Mouse (Mus musculus): ENCODE measurements at regions not wholly inside any gene's neighbourhood (a gene's known extent, or its start where the extent isn't known, plus 50 kb on each side); places are given as distances from the start of the nearest gene placed in this dataset.
A peak's percentile ranks its signal among the peaks of the same experiment; 100 is the strongest.

DNA sequence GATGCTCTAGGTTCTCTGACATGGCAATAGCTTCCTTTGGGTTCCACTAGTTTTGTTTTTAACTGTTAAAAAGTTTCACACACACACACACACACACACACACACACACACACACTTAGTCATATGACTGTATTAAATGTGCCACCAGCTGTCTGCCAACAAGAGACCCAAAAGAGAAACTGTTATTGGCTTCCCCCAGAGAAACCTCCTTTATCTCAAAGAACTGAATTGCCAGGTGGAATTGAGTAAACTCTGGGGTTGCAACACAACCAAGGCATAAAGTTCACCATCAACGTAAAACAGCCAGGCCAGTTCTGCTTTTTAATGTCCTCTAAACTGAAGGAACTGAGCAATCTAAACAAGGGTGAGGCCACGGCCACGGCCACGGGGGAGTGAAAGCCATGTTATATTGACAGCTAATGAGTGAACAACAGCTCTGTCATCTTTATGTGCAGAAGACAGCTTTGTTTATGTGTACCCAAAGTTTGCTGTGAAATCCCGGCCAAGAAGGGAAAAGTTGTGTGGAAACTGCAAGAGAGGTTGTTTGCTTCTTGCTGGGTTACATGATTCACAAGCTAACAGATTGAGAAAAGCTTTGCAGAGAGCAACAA, 69.3 kb downstream of the Btg1 start:
- no peak overlapping the region for H3K27ac ChIP-seq (ENCODE audit: low read depth, low read length)
- H3K36me3 ChIP-seq (ENCODE audit: control insufficient read depth, insufficient read depth, low read length) = no peaks in the 10 kb centered on the region
- ATAC-seq (replicated peaks; ENCODE audit: insufficient number of reproducible peaks, low FRiP score, low TSS enrichment) = no peak
- 70% methylated on average over 5 of the region's 5 CpGs for WGBS (ENCODE audit: insufficient replicate concordance)
- H3K9me3 ChIP-seq (replicated peaks; ENCODE audit: control insufficient read depth, low read length) = no peaks in the 10 kb centered on the region
- H3K4me2 ChIP-seq = no peak overlapping the region
- H3K4me1 ChIP-seq (ENCODE audit: control insufficient read depth, insufficient read depth, low read length) = peaks cover 8% of the 10 kb centered on the region
- H3K4me3 ChIP-seq (ENCODE audit: low read depth, low read length) = no peak overlapping the region
- H3K9ac ChIP-seq (ENCODE audit: low read depth, low read length) = no peak overlapping the region
- H3K27me3 ChIP-seq (ENCODE audit: control insufficient read depth, insufficient read depth, low read length) = no peaks in the 10 kb centered on the region

DNA sequence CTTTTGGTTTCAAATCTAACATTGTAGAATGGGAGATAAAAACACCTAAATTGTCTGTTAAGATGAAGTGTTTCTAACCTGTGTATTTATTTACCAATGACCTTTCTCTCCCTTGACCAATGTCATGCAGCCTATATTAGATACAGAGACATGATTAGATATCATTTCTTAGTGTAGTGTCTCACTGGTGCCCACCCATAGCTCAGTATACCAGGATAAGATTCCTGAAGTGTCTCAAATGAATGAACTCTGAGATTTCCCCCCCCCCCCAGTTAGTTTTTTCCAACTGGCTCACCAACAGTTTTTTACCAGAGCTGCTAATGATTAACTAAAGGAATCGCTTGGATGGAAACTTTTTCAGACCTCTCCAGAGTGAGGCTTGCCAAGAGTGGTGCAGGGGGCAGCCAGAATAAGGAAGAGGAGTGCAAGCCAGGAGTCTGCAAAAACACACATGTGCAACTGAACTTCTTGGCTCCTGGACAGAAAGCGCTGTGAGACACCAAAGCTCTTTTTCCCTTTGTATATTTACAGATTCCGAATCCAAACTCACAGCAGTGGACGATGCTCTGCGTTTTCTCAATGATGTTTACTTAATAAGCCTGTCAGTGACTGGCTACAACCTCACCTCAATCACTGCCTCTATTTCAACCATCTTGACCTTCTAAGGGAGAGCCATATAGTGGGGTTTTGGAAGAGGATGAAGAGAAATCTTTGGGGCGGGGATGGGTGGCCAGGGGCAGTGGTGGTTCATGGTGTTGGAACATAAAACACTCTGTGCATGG, 70.0 kb downstream of the Btg1 start:
- no peak overlapping the region for H3K4me2 ChIP-seq
- H3K9ac ChIP-seq (ENCODE audit: low read depth, low read length) = no peak overlapping the region
- 62% methylated on average over 6 of the region's 6 CpGs for WGBS (ENCODE audit: insufficient replicate concordance)
- no peaks in the 10 kb centered on the region for H3K27me3 ChIP-seq (ENCODE audit: control insufficient read depth, insufficient read depth, low read length)
- no peaks in the 10 kb centered on the region for H3K9me3 ChIP-seq (replicated peaks; ENCODE audit: control insufficient read depth, low read length)
- no peak overlapping the region for H3K27ac ChIP-seq (ENCODE audit: low read depth, low read length)
- no peak for ATAC-seq (replicated peaks; ENCODE audit: insufficient number of reproducible peaks, low FRiP score, low TSS enrichment)
- H3K36me3 ChIP-seq (ENCODE audit: control insufficient read depth, insufficient read depth, low read length) = no peaks in the 10 kb centered on the region
- peaks cover 9% of the 10 kb centered on the region for H3K4me1 ChIP-seq (ENCODE audit: control insufficient read depth, insufficient read depth, low read length)
- H3K4me3 ChIP-seq (ENCODE audit: low read depth, low read length) = no peak overlapping the region

DNA sequence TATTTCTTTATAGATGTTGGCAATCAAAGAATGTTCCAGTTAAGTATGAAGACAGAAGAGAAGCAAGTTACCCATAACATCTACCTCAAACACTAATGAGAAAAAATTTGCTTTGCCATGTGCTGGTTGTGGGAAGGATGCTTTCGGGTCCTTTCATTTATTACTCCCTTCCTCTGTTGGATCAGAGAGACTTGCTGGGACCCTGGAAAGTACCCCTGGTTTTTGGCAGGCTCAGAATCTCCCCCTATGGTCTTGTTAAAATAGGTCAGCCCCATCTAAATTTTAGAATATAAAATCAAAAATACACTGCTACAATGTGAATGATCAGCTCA, 70.6 kb downstream of the Btg1 start:
- Histone ChIP-seq H3K9ac (ENCODE audit: low read depth, low read length) (no peak overlapping the region), H3K4me1 (ENCODE audit: control insufficient read depth, insufficient read depth, low read length) (peaks cover 9% of the 10 kb centered on the region), H3K9me3 (replicated peaks; ENCODE audit: control insufficient read depth, low read length) (no peaks in the 10 kb centered on the region), H3K36me3 (ENCODE audit: control insufficient read depth, insufficient read depth, low read length) (no peaks in the 10 kb centered on the region), H3K27me3 (ENCODE audit: control insufficient read depth, insufficient read depth, low read length) (no peaks in the 10 kb centered on the region), H3K4me2 (no peak overlapping the region), H3K4me3 (ENCODE audit: low read depth, low read length) (no peak overlapping the region), H3K27ac (ENCODE audit: low read depth, low read length) (no peak overlapping the region)
- 73% methylated on average over 1 of the region's 1 CpGs for WGBS (ENCODE audit: insufficient replicate concordance)
- no peak for ATAC-seq (replicated peaks; ENCODE audit: insufficient number of reproducible peaks, low FRiP score, low TSS enrichment)

DNA sequence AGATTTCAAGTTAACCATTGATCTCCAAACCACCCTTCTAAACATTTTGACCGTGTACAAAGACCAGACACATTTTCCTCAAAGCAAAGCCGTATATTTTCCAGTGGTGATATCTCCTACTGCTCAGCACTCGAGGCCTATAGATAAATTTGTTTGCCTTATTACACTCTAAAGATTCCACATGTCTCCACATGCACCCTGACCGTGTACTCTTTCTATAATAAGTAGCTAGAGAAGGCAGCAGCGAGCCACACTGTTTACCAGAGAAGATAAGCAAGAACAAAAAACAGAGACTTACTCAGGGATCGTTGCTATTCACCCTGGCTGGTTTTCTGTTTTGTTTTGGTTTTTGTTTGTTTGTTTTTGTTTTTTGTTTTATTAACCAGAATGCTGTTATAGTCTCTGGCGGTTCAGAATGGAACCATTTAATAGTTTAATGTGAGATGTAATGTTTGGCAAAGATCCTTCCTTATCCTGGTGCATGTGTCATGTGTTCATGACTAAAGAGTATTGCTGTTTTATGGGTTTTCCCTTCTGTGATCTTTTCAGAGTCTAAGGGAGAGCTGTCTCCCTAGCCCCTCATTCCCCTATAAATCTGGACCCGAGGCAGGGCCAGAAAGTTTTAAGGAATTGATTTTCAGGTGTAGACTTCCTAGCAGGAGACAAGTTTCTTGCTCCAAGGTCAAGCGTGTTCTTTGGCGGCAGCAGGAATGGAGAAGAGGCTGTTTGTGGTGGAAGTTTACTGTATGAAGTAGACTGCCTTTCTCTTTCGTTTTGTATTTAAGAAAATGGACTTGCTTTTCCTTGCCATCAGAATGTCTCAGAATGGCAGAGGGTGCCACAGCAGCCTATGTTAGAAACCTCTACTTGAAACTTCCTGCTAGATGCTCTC, 73.4 kb downstream of the Btg1 start:
- no peak overlapping the region for H3K4me3 ChIP-seq (ENCODE audit: low read depth, low read length)
- H3K36me3 ChIP-seq (ENCODE audit: control insufficient read depth, insufficient read depth, low read length) = no peaks in the 10 kb centered on the region
- ATAC-seq (replicated peaks; ENCODE audit: insufficient number of reproducible peaks, low FRiP score, low TSS enrichment) = no peak
- no peak overlapping the region for H3K9ac ChIP-seq (ENCODE audit: low read depth, low read length)
- no peaks in the 10 kb centered on the region for H3K9me3 ChIP-seq (replicated peaks; ENCODE audit: control insufficient read depth, low read length)
- peaks cover 9% of the 10 kb centered on the region for H3K4me1 ChIP-seq (ENCODE audit: control insufficient read depth, insufficient read depth, low read length)
- H3K27me3 ChIP-seq (ENCODE audit: control insufficient read depth, insufficient read depth, low read length) = no peaks in the 10 kb centered on the region
- 42% methylated on average over 11 of the region's 11 CpGs for WGBS (ENCODE audit: insufficient replicate concordance)
- H3K4me2 ChIP-seq = no peak overlapping the region
- peak overlapping the region; percentile 36; the same call in 1 of the 2 replicates for H3K27ac ChIP-seq (ENCODE audit: low read depth, low read length)

DNA sequence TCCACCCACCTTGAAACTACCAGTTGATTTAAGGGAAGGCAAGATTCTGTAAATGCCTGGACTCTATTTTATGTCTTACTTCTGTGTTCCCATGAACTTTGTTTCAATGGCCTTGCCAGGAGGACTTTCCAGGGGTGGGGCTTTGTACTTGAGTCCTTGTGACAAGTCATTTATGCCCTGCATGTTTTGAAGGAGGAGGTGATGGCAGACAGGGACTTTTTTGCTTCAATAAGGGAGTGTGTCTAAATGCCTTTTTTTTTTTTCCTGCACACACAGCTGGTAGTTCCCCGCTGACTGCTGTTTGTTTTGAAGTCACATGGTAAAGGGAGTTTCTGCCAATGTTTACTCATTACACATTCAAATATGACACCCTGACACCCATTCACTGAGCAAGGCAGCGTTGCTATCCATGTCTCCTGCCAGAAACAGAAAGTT, 74.1 kb downstream of the Btg1 start:
- no peaks in the 10 kb centered on the region for H3K9me3 ChIP-seq (replicated peaks; ENCODE audit: control insufficient read depth, low read length)
- no peaks in the 10 kb centered on the region for H3K27me3 ChIP-seq (ENCODE audit: control insufficient read depth, insufficient read depth, low read length)
- H3K27ac ChIP-seq (ENCODE audit: low read depth, low read length) = peak overlapping the region; percentile 36; the same call in 1 of the 2 replicates
- no peak overlapping the region for H3K4me2 ChIP-seq
- no peak overlapping the region for H3K9ac ChIP-seq (ENCODE audit: low read depth, low read length)
- no peak for ATAC-seq (replicated peaks; ENCODE audit: insufficient number of reproducible peaks, low FRiP score, low TSS enrichment)
- H3K36me3 ChIP-seq (ENCODE audit: control insufficient read depth, insufficient read depth, low read length) = no peaks in the 10 kb centered on the region
- peaks cover 9% of the 10 kb centered on the region for H3K4me1 ChIP-seq (ENCODE audit: control insufficient read depth, insufficient read depth, low read length)
- H3K4me3 ChIP-seq (ENCODE audit: low read depth, low read length) = no peak overlapping the region
- 46% methylated on average over 2 of the region's 2 CpGs for WGBS (ENCODE audit: insufficient replicate concordance)

DNA sequence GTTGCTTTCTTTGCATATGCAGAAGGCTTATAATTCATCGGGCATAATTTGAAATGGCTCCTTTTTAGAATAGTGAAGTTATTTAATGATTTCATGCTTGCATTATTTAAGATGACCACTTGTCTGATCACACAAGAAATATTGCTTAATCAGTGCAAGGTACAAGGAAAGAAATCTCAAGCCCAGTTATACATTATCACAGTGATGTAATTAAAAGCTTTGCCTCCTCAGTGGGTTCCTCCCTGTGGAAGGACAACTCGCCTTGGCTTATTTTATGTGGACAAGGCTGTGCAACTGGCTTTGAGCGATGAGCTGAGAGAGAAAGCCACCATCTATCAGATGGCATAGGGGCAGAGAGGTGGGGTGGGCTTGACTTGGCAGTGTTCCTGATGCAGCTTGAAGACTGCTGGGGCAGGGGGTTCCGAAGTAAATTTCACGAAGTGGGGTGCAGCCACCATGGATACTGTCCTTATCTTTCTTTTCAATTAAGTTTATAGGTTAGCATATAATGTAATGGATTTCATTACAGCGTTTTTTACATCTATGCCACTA, 74.6 kb downstream of the Btg1 start:
- ATAC-seq (replicated peaks; ENCODE audit: insufficient number of reproducible peaks, low FRiP score, low TSS enrichment) = no peak
- Histone ChIP-seq H3K9me3 (replicated peaks; ENCODE audit: control insufficient read depth, low read length) (no peaks in the 10 kb centered on the region), H3K36me3 (ENCODE audit: control insufficient read depth, insufficient read depth, low read length) (no peaks in the 10 kb centered on the region), H3K9ac (ENCODE audit: low read depth, low read length) (no peak overlapping the region), H3K4me3 (ENCODE audit: low read depth, low read length) (no peak overlapping the region), H3K4me1 (ENCODE audit: control insufficient read depth, insufficient read depth, low read length) (peaks cover 9% of the 10 kb centered on the region), H3K27me3 (ENCODE audit: control insufficient read depth, insufficient read depth, low read length) (no peaks in the 10 kb centered on the region), H3K4me2 (no peak overlapping the region), H3K27ac (ENCODE audit: low read depth, low read length) (no peak overlapping the region)
- WGBS (ENCODE audit: insufficient replicate concordance) = 78% methylated on average over 6 of the region's 6 CpGs

DNA sequence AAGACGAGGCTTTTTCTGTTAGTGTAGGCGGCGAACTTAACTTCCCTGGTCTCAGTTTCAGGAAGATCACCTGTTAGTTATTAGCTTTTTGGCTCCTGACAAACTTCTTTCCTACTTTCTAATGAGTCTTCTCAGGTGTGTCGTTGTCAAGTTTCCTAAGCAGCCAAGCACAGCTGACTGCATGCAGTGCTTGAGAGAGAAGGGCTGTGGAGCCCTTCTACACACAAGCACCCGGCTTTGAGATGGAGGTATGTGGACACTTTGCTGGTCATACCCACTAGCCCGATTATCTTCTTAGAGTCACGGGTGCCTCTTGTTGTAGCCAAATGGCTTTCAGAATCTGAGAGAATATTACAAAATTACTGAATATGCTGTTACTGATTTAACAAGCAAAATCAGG, 76.0 kb downstream of the Btg1 start:
- Histone ChIP-seq H3K4me1 (ENCODE audit: control insufficient read depth, insufficient read depth, low read length) (peaks cover 9% of the 10 kb centered on the region), H3K36me3 (ENCODE audit: control insufficient read depth, insufficient read depth, low read length) (no peaks in the 10 kb centered on the region), H3K9me3 (replicated peaks; ENCODE audit: control insufficient read depth, low read length) (no peaks in the 10 kb centered on the region), H3K9ac (ENCODE audit: low read depth, low read length) (no peak overlapping the region), H3K27ac (ENCODE audit: low read depth, low read length) (no peak overlapping the region), H3K4me2 (no peak overlapping the region), H3K4me3 (ENCODE audit: low read depth, low read length) (no peak overlapping the region), H3K27me3 (ENCODE audit: control insufficient read depth, insufficient read depth, low read length) (no peaks in the 10 kb centered on the region)
- WGBS (ENCODE audit: insufficient replicate concordance) = 81% methylated on average over 7 of the region's 7 CpGs
- no peak for ATAC-seq (replicated peaks; ENCODE audit: insufficient number of reproducible peaks, low FRiP score, low TSS enrichment)

DNA sequence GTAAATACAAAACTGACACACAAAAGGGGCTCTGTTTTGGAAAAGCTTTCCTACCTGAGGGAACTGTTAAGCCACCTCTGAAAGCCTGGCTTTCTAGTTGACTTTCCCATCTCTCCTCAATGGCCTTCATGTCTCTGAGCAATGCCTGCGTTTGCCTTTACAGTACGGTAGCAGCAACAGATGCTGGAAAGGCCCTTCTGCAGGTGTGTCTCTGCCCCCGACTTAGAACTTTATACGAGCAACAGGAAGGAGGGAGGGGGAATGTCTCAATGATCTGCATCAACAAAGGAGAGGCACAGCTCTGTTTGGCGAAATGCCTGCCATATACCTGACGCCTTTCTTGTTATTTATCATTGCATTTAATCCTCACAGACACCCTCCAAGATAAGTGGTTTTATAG, 77.0 kb downstream of the Btg1 start:
- no peaks in the 10 kb centered on the region for H3K36me3 ChIP-seq (ENCODE audit: control insufficient read depth, insufficient read depth, low read length)
- peaks cover 9% of the 10 kb centered on the region for H3K4me1 ChIP-seq (ENCODE audit: control insufficient read depth, insufficient read depth, low read length)
- ATAC-seq (replicated peaks; ENCODE audit: insufficient number of reproducible peaks, low FRiP score, low TSS enrichment) = no peak
- no peak overlapping the region for H3K9ac ChIP-seq (ENCODE audit: low read depth, low read length)
- H3K27me3 ChIP-seq (ENCODE audit: control insufficient read depth, insufficient read depth, low read length) = no peaks in the 10 kb centered on the region
- WGBS (ENCODE audit: insufficient replicate concordance) = 79% methylated on average over 6 of the region's 6 CpGs
- no peak overlapping the region for H3K4me3 ChIP-seq (ENCODE audit: low read depth, low read length)
- H3K4me2 ChIP-seq = no peak overlapping the region
- H3K9me3 ChIP-seq (replicated peaks; ENCODE audit: control insufficient read depth, low read length) = no peaks in the 10 kb centered on the region
- H3K27ac ChIP-seq (ENCODE audit: low read depth, low read length) = no peak overlapping the region

Measured in heart, embryonic 11.5 days (tissue).